Mouse (Mus musculus): ENCODE data around the gene Wbp11.

- TF ChIP-seq MAX (IDR thresholded peaks at IDR 0.05; ENCODE audit: low read length) (no peak), CTCF (IDR thresholded peaks at IDR 0.05 in 2 of 3, conservative IDR thresholded peaks at IDR 0.05 in 1 of 3; ENCODE audit: control insufficient read depth in 1 of 3, insufficient read depth in 1 of 3, low read depth in 2 of 3, low read length in 3 of 3, poor library complexity in 1 of 3, severe bottlenecking in 1 of 3) (no peak), POLR2A (IDR thresholded peaks at IDR 0.05; ENCODE audit: control insufficient read depth in 1 of 2, insufficient read depth in 1 of 2, low read depth in 1 of 2, low read length in 2 of 2, poor library complexity in 1 of 2) (no peak), TCF12 (IDR thresholded peaks at IDR 0.05; ENCODE audit: low read depth, low read length) (no peak), JUND (IDR thresholded peaks at IDR 0.05; ENCODE audit: low read depth, low read length) (no peak), MYB (IDR thresholded peaks at IDR 0.05; ENCODE audit: low read depth, low read length) (no peak), ELF1 (IDR thresholded peaks at IDR 0.05; ENCODE audit: low read depth, low read length) (no peak), GATA1 (IDR thresholded peaks at IDR 0.05; ENCODE audit: low read depth, low read length) (no peak), MAFK (IDR thresholded peaks at IDR 0.05; ENCODE audit: borderline replicate concordance, low read depth, low read length) (no peak), CHD2 (IDR thresholded peaks at IDR 0.05; ENCODE audit: low read length) (no peak)
Measured at GRCm38 (mm10) chr6:136847267-136847666, 19.2 kb upstream of the Wbp11 start.

All from MEL (cell line).